Mouse (Mus musculus) gastrocnemius, postnatal 25 days (tissue): ENCODE data around the gene Gm26920. TPM values are rescaled to one million over a fixed set of nuclear protein-coding genes. Genes with fewer than 3 reads are reported as not detected.
"Not testable (repeated sequence)": the region's sequence is repeated elsewhere in the genome, so short reads cannot be mapped to it uniquely, and the experiment has no call there.

ENCODE experiments used
- DNase-seq: peaks from one replicate; pipeline ENCODE4 v3.0.0; 2022
- long read RNA-seq, 2 experiments: library from polyadenylated mRNA; stranded (forward); transcript quantifications; one replicate each; pipeline ENCODE4 v2.0.0; 2021
- total RNA-seq, 2 experiments: library from RNA; stranded (reverse); gene quantifications; 1 replicate in 1 of 2; 2 replicates in 1 of 2; pipeline ENCODE4 v1.2.3; 2021

Gene Gm26920
- not detected for total RNA-seq
- long read RNA-seq, experiment 1 = 0 reads
- long read RNA-seq, experiment 2, partial matches to known transcripts = 0 of 1 reads
- long read RNA-seq, experiment 2, other reads (novel, unspliced or antisense) = 1 of 1 reads

DNA sequence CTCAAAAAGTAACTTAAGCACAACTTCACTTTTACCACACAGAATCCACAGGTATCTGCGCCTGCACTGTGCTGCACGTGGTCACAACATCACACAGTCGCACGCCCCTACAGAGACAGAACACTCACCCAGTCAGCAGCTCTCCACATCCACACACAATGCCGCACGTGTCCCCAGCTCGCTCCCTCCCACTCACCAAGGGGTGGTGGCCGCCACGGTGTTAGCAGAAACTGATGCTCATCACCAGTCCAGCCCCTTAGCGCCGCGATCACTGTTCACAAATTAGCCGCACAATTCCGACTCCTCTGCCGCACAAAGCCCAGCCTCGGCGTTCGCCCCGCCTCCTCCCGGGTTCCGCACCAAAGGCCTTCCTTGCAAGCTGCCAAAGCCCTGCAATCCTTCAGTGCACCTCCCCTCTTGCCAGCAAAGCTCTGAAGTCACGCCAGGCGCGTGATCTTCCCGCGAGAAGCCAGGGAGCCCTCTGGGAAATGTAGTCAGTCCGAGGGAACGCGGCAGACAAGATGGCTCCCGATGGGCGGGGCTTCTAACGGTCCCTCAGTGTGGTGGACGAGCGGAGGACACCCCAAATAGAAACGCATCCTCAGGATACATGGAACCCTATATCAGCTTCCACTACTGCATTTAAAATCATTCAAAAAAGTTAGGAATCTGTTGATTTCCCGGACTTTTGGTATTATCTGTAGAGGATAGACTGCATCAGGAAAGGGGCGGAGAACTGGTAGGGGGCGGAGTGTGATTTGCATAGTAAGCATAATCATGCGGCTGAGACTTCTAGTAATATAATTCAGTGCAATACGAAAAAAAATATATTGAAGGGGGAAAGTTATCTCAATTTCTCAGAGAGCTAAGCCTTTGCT lies at the start of gene Gm26920, which contains the start of gene Zfp566:
TSS of gene Gm26920 (minus strand) at position 319 of the 878 bp plus-strand sequence.
TSS of gene Zfp566 (minus strand) at position 436 of the 878 bp plus-strand sequence.
- peak; percentile 97 for DNase-seq

- no peak for DNase-seq
Observed at GRCm38 (mm10) chr7:30136826-30137225, 46.6 kb upstream of the Gm26920 start.

DNA sequence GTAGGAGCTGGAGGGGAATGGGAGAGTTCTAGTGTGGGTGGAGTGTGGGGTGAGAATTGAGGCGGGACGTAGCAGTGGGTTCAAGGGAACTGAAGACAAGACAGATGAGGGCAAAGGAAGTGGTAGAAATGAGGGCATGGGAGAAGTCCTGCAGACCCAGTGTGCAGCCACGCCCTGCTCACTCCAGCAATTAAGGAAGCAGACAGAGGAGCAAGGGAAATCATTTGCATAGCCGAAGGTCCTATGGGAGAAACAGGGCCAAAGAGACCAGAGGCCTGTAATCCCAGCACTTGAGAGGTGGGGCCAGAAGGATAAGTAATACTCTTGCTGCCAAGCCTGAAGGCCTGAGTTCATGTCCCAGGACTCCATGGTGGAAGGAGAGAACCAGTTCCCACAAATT lies 42.2 kb upstream of the Gm26920 start:
- no peak for DNase-seq

- DNase-seq = no peak
Observed at GRCm38 (mm10) chr7:30129900-30130299, 39.7 kb upstream of the Gm26920 start.

- no peak for DNase-seq
Observed at GRCm38 (mm10) chr7:30122188-30122530, 31.9 kb upstream of the Gm26920 start.

- DNase-seq = peak; percentile 88
Observed at GRCm38 (mm10) chr7:30121308-30122187, 31.3 kb upstream of the Gm26920 start, which contains the start of gene Zfp382. Zfp382 (plus strand) TSS chr7:30121942.

DNA sequence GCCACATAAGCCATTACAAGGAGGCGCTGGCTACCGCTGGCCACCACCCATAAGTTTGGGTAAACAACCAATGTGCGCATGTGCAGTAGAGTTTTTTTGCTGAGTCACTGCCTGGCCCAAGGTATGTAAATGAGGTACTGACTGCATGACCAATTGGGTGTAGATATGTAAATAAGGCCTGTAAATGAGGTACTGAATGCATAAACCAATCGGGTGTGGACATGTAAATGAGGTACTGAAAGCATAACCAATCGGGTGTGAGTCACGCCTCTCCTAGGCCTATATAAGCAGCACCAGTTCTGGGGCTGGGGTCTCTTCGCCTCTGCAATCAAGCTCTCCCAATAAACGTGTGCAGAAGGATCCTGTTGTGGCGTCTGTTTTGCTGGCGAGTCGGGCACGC lies 27.7 kb upstream of the Gm26920 start:
- not testable (repeated sequence) for DNase-seq

- DNase-seq = no peak
Observed at GRCm38 (mm10) chr7:30116076-30116475, 25.9 kb upstream of the Gm26920 start.

- DNase-seq = peak; percentile 29
Observed at GRCm38 (mm10) chr7:30099297-30099696, 9.1 kb upstream of the Gm26920 start.

- DNase-seq = no peak
Observed at GRCm38 (mm10) chr7:30095551-30096125, 5.4 kb upstream of the Gm26920 start.

DNA sequence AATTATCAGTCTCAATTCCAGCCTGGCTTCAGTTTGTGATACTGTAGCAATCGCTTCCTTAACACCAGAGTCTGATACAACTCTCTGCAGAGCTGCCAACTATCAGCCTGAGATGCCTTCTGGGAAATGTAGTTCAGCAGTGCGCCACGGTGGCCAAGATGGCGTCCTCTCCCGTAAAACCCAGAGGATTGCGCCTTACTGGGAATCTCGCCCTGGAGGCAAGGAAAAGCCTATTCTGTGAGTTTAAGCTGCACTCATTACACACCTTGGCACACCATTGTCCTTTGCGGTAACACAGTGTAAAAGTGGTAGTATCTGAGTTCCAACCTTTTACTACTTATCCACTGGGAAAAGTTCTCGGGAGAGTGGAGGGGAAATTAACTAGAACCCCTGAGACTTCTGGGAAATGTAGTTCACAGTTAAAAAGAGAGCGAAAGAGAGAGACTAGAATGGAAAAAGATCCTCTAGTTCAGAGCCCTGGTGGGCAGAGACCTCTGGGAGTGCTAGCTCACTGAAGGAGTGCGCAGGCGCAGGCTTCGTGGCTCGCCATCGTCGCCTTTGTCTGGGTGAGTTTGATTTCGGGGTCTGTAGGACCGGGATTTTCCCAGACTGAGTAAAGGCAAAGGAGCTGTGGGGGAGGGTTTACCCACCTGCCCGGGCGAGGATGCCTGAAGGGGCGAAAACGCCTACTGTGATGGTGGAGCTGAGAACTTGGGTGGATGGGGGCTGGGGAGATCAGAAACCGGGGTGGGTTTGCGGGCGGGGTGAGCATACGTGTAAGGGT lies 4.6 kb upstream of the Gm26920 start, which contains the start of gene Zfp260:
TSS of gene Zfp260 (plus strand) at position 132 of the 784 bp plus-strand sequence.
- peak; percentile 86 for DNase-seq

DNA sequence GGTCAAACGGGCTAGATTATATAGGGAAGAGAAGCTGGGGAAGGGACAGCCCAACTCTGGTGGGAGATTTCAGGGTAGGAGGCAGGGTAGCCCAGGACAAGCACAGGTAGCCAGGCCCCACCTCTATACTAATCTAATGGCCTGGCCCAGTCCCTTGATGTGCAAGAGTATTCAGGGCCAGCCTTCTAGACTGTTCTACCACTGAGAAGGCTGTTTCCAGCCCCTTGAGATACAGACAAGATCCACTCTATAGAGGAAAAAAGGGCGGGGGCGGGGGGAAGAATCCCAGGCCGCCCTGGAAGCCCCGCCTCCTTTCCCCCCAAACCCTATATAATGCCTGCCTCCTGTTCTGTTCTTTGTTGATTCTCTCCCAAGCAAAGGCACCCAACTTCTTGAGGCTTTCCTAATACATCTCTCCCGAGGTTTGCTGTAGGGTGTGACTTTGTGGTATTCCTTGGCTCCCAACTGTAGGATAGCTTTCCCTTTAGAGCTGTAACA lies 3.8 kb upstream of the Gm26920 start:
- DNase-seq = no peak

GRCm38 (mm10) chr7:30092666-30093065 lies 2.5 kb upstream of the Gm26920 start:
- DNase-seq = no peak

DNA sequence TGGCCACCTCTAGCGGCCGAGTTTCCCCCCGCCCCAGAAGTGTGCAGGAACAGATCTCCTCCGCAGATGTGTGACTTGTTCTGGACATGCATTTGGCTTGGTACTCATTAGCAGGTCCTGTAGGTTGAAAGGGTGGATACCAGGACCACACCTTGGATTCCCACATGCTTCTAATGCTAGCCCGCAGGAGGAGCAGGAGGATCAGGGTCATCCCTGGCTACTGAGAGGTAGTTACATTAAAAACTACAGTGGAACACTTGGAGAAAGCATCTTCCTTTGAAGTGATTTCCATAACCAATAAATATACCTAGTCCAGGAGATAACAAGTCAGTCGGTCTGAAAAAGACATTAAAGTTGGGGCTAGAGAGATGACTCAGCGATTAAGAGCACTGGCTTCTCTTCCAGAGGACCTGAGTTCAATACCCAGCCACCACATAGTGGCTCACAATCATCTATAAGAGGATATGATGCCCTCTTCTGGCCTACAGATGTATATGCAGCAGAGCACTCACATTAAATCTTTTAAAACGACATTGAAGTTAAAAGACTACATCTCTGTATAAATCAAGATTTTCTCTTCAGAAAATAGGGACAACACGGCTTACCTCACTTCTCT lies 868 bp upstream of the Gm26920 start:
- DNase-seq = no peak

- no peak for DNase-seq
Observed at GRCm38 (mm10) chr7:30089405-30089804, 805 bp downstream of the Gm26920 start.

DNA sequence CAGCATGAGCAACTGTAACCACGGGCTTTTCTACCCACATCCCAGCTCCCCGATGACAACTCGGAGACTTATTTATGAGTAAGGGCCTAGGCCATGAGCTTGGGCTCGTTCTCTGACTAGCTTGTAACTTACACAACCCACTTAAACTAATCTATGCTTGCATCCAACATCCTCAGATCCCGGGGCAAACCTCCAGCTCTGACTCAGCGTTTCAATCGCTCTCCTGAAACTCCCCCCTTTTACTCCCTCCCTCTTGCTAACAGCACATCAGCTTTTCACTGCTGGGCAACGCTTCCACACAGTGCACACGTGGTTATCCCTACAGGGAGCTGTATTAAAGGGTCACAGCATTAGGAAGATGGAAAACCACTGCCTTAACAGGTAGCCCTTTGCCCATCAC lies 3.7 kb downstream of the Gm26920 start:
- DNase-seq = no peak

DNA sequence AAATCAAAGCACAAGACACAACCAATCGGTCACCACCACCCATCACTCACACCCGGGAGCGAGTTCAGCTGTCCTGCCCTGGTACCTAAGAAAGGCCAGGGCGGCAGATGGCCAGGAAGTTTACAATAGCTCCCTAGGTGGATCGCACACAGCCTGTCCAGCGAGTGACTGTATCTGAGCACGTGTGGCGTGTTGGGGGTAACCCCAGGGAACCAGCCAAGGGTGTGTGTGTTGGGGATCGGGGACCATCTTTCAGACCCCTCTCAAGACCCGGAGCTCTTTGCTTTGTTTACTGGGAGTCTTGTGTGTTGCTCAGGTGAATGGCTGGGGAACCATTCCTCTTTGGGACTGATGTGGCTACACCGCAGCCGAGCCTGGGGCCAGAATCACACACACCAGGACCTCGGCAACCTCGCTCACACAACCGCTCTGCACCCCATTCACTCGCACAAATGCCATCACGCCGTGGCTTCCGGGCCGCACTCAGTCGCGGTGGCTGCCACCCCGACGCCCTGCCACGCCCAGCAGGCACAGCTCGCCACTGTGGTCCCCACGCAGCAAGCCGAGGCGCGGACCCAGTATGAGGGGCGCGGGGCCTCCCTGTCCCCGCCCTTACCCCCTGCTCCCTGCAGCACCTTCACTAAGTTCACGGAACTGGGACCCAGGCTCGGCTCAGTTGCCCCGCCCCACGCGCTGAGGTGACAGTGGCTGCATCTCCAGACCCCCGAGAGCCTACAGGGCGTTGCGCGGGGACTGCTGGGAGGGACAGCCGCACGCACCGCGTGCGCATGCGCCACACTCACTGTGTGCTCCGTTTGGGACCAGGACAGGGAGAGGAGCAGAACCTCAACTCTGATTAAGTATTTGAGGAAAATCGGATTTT lies 17.8 kb downstream of the Gm26920 start, which contains the start of gene Zfp82:
TSS of gene Zfp82 (minus strand) at position 755 of the 883 bp plus-strand sequence.
- DNase-seq = peak; percentile 80

GRCm38 (mm10) chr7:30064622-30065021 lies 25.6 kb downstream of the Gm26920 start:
- no peak for DNase-seq

DNA sequence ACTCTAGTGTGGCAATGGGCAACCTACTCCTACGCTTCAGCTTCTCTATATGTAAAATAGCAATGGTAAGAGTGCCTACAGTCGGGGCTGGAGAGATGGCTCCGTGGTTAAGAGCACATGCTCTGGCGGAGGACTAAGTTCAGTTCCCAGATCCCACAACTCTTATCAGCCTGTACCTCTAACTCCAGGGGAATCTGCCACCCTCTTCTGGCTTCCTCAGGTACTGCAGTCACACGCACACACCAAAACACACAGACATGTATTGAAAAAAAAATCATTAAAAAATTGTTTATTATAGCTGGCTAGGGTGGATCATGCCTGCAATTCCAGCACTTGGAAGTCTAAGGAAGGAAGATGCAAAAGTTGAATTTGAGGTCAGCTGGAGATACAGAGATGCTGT lies 27.7 kb downstream of the Gm26920 start:
- no peak for DNase-seq

DNA sequence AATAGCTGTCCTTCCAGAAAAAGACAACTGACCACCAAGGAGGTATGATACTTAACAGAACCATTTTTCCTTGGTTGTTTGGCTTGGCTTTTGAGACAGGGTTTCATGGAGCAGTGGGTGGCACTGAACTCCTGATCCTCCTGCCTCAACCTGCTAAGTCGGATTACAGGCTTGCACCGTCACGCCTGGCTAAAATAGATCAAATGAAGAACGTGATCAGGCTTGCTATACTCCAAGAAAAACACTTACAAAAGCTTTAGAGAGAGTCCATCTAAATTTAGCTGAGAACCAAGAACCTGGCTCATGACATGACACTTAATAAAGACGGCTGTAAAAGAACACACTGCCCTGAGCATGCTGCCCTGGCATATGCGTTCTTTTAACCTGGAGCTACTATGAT lies 29.9 kb downstream of the Gm26920 start:
- DNase-seq = no peak
